Mouse (Mus musculus): Measurements from ENCODE around the gene Kif18b. TPM values are rescaled to one million over a fixed set of nuclear protein-coding genes. Genes with fewer than 3 reads are reported as not detected.

The Kif18b gene
- polyA plus RNA-seq (2014; fragmentation: Illumina TruSeq; extraction: RNeasy Lipid Tissue Mini Kit (QIAGEN cat#74804); ENCODE audit: low replicate concordance), result 0.67 TPM

GRCm38 (mm10) chr11:102924557-102925350 lies at the start of gene Kif18b:
Gene Kif18b, minus strand, starts transcription at chr11:102925124.

GRCm38 (mm10) chr11:102946265-102946991 lies 21.5 kb upstream of the Kif18b start, which contains the start of gene C1ql1:
Gene C1ql1, minus strand, starts transcription at chr11:102946688.

GRCm38 (mm10) chr11:102900763-102901162 lies 24.2 kb downstream of the Kif18b start, which contains the start of gene Gfap:
Gene Gfap, minus strand, starts transcription at chr11:102900912.

GRCm38 (mm10) chr11:102884616-102885219 lies 40.2 kb downstream of the Kif18b start, which contains the start of gene Fam187a:
Gene Fam187a, plus strand, starts transcription at chr11:102885169.

GRCm38 (mm10) chr11:102880585-102881313 lies 44.2 kb downstream of the Kif18b start, which contains the start of the genes Eftud2 and Ccdc103:
Gene Eftud2, minus strand, starts transcription at chr11:102880985.
Gene Ccdc103, plus strand, starts transcription at chr11:102881204.

Other genes with a start within 250 kb of the Kif18b start
- gene Ccdc43, start 227.3 kb downstream of the Kif18b start, polyA plus RNA-seq (2014; fragmentation: Illumina TruSeq; extraction: RNeasy Lipid Tissue Mini Kit (QIAGEN cat#74804); ENCODE audit: low replicate concordance), result 28.0 TPM
- 0.07 TPM for gene Adam11, start 163.7 kb downstream of the Kif18b start, polyA plus RNA-seq (2014; fragmentation: Illumina TruSeq; extraction: RNeasy Lipid Tissue Mini Kit (QIAGEN cat#74804); ENCODE audit: low replicate concordance)
- gene Gjc1, start 105.4 kb downstream of the Kif18b start, polyA plus RNA-seq (2014; fragmentation: Illumina TruSeq; extraction: RNeasy Lipid Tissue Mini Kit (QIAGEN cat#74804); ENCODE audit: low replicate concordance), result 6.4 TPM
- gene Higd1b, start 89.3 kb downstream of the Kif18b start, polyA plus RNA-seq (2014; fragmentation: Illumina TruSeq; extraction: RNeasy Lipid Tissue Mini Kit (QIAGEN cat#74804); ENCODE audit: low replicate concordance), result not detected
- 19.1 TPM for gene Eftud2, start 44.1 kb downstream of the Kif18b start, polyA plus RNA-seq (2014; fragmentation: Illumina TruSeq; extraction: RNeasy Lipid Tissue Mini Kit (QIAGEN cat#74804); ENCODE audit: low replicate concordance)
- not detected for gene Ccdc103, start 43.9 kb downstream of the Kif18b start, polyA plus RNA-seq (2014; fragmentation: Illumina TruSeq; extraction: RNeasy Lipid Tissue Mini Kit (QIAGEN cat#74804); ENCODE audit: low replicate concordance)
- gene Fam187a, start 40.0 kb downstream of the Kif18b start, polyA plus RNA-seq (2014; fragmentation: Illumina TruSeq; extraction: RNeasy Lipid Tissue Mini Kit (QIAGEN cat#74804); ENCODE audit: low replicate concordance), result not detected
- not detected for gene Gfap, start 24.2 kb downstream of the Kif18b start, polyA plus RNA-seq (2014; fragmentation: Illumina TruSeq; extraction: RNeasy Lipid Tissue Mini Kit (QIAGEN cat#74804); ENCODE audit: low replicate concordance)
- not detected for gene C1ql1, start 21.6 kb upstream of the Kif18b start, polyA plus RNA-seq (2014; fragmentation: Illumina TruSeq; extraction: RNeasy Lipid Tissue Mini Kit (QIAGEN cat#74804); ENCODE audit: low replicate concordance)
- 7.2 TPM for gene Nmt1, start 103.1 kb upstream of the Kif18b start, polyA plus RNA-seq (2014; fragmentation: Illumina TruSeq; extraction: RNeasy Lipid Tissue Mini Kit (QIAGEN cat#74804); ENCODE audit: low replicate concordance)
- 3.3 TPM for gene Dcakd, start 103.2 kb upstream of the Kif18b start, polyA plus RNA-seq (2014; fragmentation: Illumina TruSeq; extraction: RNeasy Lipid Tissue Mini Kit (QIAGEN cat#74804); ENCODE audit: low replicate concordance)
- gene Plcd3, start 176.5 kb upstream of the Kif18b start, polyA plus RNA-seq (2014; fragmentation: Illumina TruSeq; extraction: RNeasy Lipid Tissue Mini Kit (QIAGEN cat#74804); ENCODE audit: low replicate concordance), result not detected
- 7.1 TPM for gene Acbd4, start 176.6 kb upstream of the Kif18b start, polyA plus RNA-seq (2014; fragmentation: Illumina TruSeq; extraction: RNeasy Lipid Tissue Mini Kit (QIAGEN cat#74804); ENCODE audit: low replicate concordance)
- gene Hexim1, start 191.1 kb upstream of the Kif18b start, polyA plus RNA-seq (2014; fragmentation: Illumina TruSeq; extraction: RNeasy Lipid Tissue Mini Kit (QIAGEN cat#74804); ENCODE audit: low replicate concordance), result 34.2 TPM
- gene Hexim2, start 207.3 kb upstream of the Kif18b start, polyA plus RNA-seq (2014; fragmentation: Illumina TruSeq; extraction: RNeasy Lipid Tissue Mini Kit (QIAGEN cat#74804); ENCODE audit: low replicate concordance), result 0.82 TPM
- gene Fmnl1, start 246.0 kb upstream of the Kif18b start, polyA plus RNA-seq (2014; fragmentation: Illumina TruSeq; extraction: RNeasy Lipid Tissue Mini Kit (QIAGEN cat#74804); ENCODE audit: low replicate concordance), result not detected

Data from small intestine, adult 10 weeks (tissue).